Mouse (Mus musculus): ENCODE data around the gene Pcgf6.

The Pcgf6 gene

DNA sequence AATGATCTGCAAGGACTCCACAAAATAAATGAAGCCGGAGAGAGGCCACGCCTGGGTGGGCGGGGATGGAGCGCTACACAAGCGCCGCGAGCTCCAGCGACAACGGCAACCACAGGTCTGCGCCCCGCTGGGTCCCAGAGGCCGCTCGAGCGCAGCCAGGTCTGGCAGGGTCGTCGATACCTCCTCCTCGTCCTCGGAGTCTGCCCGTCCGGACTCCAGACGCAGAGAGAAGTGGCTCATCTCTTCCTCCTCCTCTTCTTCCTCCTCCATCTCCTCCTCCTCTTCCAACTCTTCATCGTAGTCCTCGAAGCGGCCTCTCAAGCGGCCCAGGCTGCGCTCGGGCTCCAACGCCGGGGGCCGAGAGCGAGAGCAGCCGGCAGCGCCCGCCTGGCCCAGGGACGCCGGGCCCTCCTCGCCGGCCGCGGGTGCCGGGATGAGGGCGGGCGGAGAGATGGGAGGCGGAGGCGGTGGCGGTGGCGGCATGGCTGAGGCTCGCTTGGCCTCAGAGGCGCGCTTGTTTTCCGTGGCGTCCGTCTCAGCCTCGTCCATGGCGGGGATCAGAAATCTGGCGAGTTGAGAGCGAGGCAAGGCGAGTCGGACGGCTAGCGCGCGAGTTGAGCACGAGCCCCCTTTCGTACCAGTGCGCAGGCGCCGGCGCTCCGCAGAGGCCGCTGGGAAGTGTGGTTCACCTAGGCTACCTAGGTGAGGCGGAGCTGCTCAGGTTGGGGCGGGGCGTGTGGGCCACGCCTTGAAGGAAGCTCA lies at the start of gene Pcgf6:
Gene Pcgf6 (minus strand): TSS at position 636 of the 762 bp plus-strand sequence.
- peak; percentile 81 for DNase-seq (ENCODE audit: low spot score)

DNA sequence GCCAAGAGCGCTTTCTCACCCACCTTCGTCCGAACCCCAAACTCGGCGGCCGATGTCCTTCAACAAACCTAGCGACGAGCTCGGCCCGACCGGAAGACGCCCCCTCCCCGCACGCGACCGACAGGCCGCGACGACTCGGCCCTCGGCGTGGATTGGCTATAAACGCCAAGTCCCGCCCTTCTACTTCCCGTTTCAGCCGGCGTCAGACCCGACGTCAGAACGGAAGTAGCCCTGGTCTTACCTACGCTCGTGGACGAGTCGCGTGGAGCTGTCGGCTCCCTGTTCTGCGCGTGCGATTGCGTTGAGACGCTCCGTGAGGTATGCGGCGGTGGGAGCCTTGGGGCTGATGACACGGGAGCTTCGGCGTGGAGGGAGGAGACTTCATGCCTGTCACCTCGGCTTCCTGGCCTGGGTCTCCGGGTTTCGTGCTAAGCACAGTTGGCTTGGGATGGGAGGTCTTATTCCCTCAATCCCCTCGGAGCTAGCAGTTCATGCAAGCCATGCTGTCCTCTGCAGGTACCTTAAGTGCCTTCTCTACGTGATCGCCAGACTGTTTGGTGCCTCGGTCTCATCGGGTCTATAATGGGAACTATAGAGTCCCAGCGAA lies 39.9 kb upstream of the Pcgf6 start, which contains the start of the genes Usmg5 and Pdcd11:
Gene Usmg5 (minus strand): TSS at position 98 of the 607 bp plus-strand sequence.
Gene Pdcd11 (plus strand): TSS at position 219 of the 607 bp plus-strand sequence.
- DNase-seq (ENCODE audit: low spot score) = peak; percentile 93

DNA sequence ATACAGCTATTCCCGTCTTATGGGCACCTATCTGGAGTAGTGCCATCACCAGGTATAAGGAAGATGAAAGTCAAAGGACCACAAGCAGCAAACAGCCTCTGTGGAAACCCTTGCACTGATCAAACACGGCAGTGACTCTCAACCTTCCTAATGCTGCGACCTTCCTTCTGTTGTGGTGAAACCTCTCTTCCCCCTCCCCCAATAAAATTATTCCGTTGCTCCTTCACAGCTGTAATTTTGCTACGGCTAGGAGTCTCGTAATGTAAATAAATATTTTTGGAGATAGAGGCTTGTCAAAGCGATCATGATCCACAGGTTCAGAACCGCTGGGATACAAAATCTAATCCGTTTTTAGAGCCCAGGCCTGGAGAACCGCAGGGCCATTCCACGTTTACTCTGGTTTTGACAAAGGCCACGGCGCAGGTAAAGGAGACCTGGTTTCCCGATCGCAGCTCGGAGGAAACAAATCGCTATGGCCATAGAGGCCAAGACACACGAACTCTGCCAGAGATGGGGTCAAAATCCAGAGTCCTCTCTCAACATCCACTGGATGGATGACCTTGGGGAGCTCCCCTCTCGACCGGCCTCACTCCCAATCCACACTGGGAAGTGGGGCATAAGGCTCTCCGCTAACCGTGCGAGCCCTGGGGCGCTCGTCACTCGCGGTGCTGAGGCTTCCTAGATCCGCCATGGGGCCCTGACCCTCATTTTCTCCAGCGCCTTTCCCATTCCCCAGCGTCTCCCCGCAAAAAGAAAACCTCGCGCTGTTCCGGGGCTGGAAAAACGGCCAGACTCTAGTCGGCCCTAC lies 39.2 kb upstream of the Pcgf6 start:
- DNase-seq (ENCODE audit: low spot score) = no peak

DNA sequence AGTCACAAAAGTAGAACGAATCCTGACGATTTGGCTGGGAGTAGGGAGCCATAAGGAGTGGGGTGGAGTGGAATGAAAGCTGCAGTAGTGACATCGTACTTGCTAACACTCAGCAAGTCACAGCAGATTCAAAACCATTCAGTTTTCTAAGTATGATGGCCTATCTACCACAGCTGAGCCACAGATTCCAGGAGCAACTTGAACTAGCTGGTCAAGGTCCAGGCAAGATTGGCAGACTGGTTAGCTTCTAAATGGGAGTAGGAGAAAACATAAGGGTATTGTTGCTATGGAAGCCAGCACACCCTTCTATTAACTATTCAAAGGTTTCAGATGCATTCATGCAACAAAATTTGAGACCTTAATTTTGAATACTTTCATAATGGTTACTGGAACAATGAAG lies 37.5 kb upstream of the Pcgf6 start:
- no peak for DNase-seq (ENCODE audit: low spot score)

DNA sequence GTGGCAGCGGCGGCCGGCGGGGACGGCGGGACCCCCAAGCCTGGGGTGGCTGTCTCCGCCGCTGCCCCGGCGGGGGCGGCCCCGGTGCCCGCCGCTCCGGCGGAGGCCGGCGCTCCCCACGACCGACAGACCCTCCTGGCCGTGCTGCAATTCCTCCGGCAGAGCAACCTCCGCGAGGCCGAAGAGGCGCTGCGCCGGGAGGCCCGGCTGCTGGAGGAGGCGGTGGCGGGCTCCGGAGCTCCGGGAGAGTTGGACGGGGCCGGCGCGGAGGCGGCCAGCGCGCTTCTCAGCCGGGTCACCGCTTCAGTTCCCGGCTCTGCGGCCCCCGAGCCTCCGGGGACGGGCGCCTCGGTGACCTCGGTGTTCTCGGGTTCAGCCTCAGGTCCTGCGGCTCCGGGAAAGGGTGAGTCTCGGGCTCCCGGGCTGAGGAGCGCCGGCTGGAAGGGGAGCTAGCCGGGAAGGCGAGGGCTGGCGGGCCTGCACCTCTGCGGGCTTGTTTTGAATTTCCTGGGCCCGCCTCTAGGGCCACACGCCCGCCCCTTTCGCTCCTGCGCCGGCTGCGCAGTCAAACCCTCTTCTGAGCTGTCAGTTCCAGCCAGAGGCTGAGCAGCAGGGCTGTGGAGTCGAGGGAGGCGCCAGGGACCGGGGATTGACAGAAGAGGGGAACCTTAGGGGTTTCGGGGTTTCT lies 17.4 kb upstream of the Pcgf6 start:
- DNase-seq (ENCODE audit: low spot score) = peak; percentile 85

DNA sequence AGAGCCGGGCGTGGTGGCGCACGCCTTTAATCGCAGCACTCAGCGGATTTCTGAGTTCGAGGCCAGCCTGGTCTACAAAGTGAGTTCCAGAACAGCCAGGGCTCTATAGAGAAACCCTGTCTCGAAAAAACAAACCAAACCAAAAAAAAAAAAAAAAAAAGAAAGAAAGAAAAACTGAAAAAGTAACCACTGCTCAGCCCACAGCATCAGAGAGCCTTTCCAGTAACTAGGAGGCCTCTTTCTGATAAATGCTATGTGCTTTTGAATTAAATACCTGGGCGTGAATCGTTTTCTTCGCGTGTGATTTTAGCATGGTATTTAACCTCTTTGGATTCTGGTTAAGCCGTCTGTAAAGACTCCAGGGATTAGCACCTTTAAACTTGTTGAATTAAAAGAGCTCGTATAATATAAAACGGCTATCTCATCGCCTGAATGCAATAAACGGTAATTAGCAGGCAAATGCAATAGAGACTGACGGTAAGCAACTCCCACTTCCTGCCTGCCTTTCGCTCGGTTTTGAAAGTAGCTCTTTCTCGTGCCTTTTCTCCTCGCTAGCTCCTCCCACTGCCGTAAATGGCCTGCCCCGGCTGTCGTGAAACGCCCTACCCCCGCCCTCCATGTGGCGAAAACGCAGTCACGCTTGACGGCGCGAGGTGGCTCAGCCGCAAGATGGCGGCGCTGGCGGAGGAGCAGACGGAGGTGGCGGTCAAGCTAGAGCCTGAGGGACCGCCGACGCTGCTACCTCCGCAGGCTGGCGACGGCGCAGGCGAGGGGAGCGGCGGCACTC lies 16.6 kb upstream of the Pcgf6 start, which contains the start of gene Taf5:
Gene Taf5 (plus strand): TSS at position 651 of the 787 bp plus-strand sequence.
- DNase-seq (ENCODE audit: low spot score) = peak; percentile 97

DNA sequence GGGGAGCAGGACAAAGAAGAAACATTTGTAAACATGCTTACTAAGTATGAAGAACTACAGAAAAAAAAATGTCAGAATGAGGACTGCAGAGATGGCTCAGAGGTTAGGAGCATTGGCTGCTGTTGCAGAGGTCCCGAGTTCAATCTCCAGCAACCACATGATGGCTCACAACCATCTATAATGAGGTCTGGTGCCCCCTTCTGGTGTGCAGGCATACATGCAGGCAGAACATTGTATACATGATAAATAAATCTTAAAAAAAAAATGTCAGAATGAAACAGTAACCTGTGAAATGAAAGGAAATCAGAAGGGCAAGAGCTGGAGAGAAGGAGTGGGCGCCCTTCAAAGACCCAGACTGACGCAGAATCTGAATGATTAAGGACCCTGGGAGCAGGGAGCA lies 15.2 kb upstream of the Pcgf6 start:
- DNase-seq (ENCODE audit: low spot score) = no peak

DNA sequence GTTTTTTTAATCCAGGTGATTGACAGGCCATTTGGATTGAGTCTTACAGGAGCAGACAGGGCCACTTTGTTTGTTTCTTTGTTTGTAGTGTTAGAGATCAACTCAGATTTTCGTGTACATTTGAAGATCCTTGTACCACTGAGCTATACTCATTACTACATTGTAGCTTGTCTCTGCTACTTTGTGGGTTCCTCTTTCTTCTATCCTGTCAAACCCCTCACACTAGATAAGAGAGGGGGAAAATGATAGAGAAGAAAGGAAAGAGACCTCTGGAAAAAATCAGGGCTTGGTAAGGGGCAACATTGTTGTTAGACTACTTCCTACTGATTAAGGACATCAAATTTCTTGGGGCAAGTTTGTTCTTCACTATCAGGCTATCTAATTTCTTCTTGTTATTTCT lies 7.0 kb upstream of the Pcgf6 start:
- no peak for DNase-seq (ENCODE audit: low spot score)

DNA sequence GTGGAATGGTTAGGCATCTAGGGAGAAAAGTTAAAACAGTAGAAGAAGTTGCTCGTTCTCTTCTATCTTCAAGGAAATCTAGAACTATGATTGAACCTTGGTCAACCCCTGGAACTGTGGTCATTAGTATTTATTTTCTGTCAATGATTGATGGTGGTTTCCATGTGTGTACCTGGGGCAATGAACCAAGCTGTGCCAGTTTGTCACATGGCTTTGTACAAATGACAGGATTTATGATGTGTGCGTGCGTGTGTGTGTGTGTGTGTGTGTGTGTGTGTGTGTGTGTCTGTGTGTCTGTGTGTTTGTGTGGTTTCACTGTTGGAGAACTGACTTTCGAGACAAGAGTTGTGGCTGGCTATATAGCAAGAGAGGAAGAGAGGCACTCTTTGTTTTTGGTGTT lies 2.8 kb upstream of the Pcgf6 start:
- DNase-seq (ENCODE audit: low spot score) = no peak

DNA sequence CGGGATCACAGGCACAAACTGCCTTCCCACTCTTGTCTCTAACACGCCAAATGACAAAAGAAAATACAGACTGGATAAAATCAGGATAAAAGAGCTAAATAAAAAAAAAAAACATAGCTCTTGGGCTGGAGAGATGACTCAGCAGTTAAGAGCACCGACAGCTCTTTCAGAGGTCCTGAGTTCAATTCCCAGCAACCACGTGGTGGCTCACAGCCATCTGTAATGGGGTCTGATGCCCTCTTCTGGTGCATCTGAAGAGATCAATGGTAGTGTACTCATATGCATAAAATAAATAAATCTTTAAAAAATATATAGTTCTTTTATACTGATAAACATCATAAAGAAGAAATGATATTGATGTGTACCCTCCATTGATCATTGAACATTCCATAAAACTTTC lies 2.2 kb upstream of the Pcgf6 start:
- DNase-seq (ENCODE audit: low spot score) = no peak

DNA sequence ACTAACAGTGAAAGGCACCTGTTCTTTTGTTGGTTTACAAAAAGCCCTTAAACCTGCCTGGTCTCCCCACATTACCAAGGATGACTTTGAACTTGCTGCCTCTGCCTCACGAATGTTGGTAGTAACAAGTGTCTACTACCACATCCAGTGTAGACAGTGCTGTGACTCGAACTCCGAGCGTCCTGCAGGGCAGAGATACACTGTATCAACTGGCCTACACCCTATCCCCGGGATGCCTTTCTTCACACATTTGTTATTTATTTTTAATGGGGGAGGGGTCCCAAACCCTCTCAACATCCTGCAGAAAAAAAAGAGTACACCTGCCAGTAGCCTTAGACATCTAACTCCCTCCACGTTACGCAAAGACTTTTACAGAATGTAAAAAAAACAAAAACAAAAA lies 866 bp downstream of the Pcgf6 start:
- DNase-seq (ENCODE audit: low spot score) = no peak

DNA sequence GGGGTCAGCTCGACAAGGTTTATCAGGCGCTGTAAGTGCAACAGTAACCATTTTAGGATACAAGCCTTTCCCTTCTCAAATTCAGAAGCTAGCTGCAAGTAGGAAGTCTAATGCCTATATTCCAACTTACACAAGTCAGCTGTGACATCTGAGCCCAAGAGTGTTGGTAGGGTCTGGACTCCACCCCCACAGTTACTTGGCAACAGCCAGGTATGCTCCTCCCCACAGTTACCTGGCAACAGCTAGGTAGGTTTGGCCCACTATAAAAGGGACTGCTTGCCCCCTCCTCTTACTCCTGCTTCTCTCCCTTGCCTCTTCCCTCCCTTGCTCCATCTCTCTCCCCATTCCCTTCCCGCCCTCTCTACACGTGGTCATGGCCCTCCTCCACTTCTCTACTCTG lies 1.6 kb downstream of the Pcgf6 start:
- DNase-seq (ENCODE audit: low spot score) = no peak

DNA sequence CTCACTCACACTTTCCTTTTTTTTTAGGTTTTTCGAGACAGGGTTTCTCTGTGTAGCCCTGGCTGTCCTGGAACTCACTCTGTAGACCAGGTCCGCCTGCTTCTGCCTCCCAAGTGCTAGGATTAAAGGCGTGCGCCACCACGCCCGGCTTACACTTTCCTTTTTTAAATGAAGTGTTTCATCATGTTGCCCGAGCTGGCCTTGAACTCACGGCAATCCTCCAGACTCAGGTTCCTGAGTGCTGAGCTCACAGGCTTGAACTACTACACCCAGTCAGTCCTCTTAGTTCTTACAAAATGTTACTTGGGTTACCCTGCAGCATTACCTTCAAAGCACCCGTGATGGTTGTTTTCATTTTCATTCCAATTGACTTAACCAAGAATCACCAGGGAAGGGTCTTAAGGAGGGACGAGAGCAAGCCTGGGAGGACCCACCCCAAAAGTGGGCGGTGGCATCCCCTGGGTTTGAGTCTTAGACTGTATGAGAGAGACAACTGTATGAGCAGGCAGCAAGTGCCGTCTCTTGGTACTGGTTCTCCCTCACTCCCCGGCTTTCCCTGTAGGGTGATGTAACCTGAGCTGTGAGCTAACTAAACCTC lies 3.4 kb downstream of the Pcgf6 start:
- no peak for DNase-seq (ENCODE audit: low spot score)

DNA sequence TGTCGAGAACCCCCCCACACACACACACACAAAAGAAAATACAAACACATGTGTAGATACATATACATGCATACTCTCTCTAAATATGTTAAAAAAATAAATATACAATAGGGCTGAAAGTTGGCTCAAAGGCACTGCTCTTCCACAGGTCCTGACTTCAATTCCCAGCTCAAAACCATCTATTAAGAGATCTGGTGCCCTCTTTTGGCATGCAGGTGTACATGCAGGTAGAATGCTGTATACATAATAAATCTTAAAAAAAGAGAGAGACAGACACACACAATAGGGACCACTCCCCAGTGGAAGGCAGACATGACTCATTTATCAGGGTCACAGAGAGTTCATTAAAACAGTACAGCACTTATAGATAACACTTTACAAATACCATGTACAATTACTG lies 4.4 kb downstream of the Pcgf6 start:
- no peak for DNase-seq (ENCODE audit: low spot score)

DNA sequence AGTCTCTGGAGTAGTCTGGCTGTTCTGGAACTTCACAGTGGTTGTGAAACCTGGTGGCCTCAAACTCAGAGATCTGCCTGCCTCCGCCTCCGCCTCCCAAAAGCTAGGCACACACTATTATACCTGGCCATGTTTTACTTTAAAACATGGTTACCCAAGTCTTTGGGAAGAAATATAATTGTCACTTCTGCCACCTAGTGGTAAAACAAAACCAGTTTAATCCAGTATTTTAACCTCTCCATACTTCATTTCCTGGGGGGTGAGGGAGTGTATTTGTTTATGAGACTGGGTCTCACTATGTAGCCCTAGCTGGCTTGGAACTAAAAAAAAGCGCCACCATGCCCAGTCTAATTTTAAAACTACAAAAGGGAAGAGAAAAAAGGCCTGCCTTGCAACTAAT lies 7.1 kb downstream of the Pcgf6 start:
- no peak for DNase-seq (ENCODE audit: low spot score)

DNA sequence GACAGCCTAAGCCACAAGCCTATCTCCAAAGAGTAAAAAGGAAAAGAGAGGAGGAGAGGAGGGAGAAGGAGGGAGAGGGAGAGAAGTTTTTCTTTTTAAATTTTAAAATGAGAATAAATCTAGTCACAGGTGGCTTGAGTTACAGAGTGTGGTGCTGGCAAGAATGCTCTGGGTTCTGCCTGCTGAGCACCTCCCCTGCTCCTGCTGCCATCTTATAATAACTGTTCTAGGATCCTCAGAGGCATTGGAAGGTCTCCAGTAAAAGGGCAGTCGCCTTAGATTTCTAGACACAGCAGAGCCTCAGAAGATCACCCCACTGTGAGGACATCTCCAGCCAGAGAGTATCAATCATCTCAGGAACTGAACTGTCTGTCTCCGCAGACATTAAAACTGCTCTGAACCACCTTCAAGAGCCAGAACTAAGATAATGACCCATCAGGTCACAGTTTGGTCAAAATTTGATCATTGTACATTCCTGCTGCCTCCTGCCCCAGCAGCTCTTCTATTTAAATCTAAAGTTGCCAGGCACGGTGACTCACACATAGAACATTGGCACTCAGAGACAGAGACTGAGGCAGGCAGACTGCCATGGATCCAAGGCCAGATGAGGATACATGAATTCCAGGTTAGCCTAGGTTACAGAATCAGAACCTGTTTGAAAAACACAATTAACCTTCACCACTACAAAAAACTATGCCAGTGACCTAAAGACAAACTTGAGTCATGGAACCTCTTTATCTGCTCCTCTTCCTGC lies 9.8 kb downstream of the Pcgf6 start:
- DNase-seq (ENCODE audit: low spot score) = no peak

DNA sequence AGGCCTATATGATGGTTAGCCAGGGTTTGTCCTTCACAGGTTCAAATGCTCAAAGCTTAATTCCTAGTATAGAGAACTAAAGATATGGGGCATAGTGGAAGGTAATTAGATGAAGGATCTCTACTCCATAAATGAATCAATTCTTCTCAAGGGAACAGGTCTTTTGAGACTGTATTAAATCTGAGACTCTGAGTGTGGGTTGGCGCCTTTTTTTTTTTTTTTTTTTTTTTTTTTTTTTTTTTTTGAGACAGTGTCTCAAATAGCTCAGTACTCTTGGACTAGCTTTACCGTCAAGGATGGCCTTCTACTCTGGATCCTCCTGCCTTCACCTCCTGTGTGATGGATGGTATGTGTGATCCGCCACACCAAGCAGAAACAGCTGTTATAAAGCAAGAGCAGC lies 14.1 kb downstream of the Pcgf6 start:
- DNase-seq (ENCODE audit: low spot score) = no peak

DNA sequence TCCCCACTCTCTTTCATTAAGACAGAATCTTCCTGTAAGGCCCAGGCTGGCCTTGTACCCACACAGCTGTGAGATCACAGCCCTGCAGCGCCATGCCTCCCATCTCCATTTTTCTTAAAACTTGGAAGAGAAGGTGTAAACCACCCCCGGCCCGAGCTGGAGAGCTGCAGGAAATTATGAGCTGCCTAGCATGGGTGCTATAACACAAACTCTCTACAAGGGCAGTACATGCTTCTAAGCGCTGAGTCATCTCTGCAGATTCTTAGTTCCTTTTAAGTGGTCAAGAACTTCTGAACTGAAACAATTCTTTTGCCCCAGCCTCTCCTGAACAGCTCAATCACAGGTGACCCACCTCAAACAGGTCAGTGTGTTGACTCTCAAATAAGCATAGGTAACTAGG lies 15.8 kb downstream of the Pcgf6 start:
- DNase-seq (ENCODE audit: low spot score) = no peak

DNA sequence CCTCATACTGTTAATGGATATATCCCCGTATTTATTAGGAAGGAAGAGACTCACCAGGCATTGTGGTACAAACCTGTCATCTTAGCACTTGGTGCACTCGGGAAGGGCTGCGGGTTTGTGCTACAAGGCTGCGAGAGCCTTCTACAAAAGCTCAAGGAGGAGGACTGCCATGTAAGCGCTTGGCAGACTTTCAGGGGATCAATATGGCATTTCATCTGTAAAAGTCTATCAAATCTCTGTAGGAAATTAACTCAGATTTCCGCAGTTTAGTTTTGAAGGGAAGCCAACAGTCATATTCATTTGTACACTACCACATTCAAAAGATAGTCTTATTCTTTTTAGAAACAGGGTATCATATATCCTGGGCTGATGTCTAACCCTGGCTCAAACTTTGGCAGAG lies 18.9 kb downstream of the Pcgf6 start:
- DNase-seq (ENCODE audit: low spot score) = no peak

DNA sequence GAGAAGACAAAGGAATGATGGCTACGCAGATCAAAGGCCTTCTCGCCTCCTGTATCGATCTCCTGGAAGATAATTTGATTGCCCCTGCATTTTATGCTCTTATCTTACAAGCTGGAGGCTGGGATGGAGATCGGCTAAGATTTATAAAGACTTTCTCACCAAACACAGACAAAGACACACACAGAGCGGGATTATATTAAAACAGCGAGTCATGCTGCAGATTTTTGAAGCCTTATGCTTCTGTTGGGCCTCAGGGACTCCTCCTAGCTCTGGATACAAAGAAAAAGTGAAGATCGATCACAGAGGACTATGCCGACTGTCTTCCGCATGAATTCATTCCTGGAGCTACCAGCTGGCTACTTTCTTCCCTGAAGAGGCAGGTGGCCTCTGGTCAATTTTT lies 20.9 kb downstream of the Pcgf6 start:
- DNase-seq (ENCODE audit: low spot score) = no peak

Data from ovary, postnatal 36 days (tissue).